Mouse (Mus musculus) lung, adult 2 months (tissue): ENCODE measurements around the gene Mroh3.

Experiments used
- CTCF ChIP-seq: fragments of 200-500 bp; IDR thresholded peaks from 2 replicates; pipeline ENCODE4 v1.5.1; 2011; ENCODE audit warnings: mild to moderate bottlenecking, low read length, control low read depth; ENCODE audit not compliant: insufficient read depth
- POLR2A ChIP-seq: fragments of 200-500 bp; IDR thresholded peaks from 2 replicates; pipeline ENCODE4 v1.6.1; 2011; ENCODE audit warnings: low read depth, mild to moderate bottlenecking, control low read depth, low read length, borderline replicate concordance; ENCODE audit errors: extremely low read depth

DNA sequence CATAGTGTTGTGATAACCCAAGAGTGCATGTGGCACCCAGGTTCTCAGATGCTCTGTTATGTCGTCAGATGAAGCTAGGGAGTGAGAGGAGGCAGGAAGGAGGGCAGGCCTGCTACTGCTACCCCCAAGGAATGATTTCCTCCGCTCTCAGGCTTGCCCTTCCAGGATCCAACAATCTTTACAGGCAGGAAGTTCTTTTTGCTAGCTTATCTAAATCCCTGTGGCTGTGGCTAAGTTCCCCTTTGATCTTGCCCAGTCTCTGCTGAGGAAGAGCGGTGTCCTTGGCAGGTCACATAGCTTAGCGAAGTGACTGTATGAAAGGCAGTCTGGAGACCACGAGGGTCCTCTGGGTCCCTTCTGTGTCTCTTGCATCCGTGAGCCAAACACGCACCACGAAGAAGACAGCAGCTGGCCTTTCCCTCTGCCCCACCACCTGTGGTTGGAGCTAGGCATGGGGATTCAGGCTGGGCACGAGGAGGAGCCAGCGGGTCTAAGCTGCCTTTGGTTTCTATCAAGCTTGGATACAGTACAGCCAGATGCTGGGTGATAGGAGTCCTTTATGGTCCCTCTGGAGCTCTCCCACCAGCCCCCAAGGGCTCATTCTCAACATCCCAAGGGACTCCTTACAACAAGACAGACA lies 74.3 kb downstream of the Mroh3 start:
- no peak for TF ChIP-seq CTCF
- TF ChIP-seq POLR2A = no peak
